In genomic region chr7:63875686-63876085, GRCm38 (mm10) we compare ENCODE assay signal across 31 mouse cellular contexts. TPM values are rescaled to one million over a fixed set of nuclear protein-coding genes. Genes with fewer than 3 reads are reported as not detected.
A peak's percentile ranks its signal among the peaks of the same experiment; 100 is the strongest.
DNase-seq lines count a peak whose midpoint lies in the region; ATAC-seq and TF ChIP-seq lines count a peak whose summit lies in the region.
"Had no signal": no experiment of that assay in that cellular context is flagged by ENCODE, and none has a peak within 500 bp of the region (broad histone marks: within the 10 kb centered on the region; RNA-seq: fewer than 3 reads in every experiment).

No protein-coding gene starts in this region.

- H3K27ac ChIP-seq in gastrocnemius, adult 2 months = peak overlapping the region; percentile 63
- H3K27ac ChIP-seq in kidney, adult 2 months (ENCODE audit: insufficient read depth, low read depth, low read length) = 0 out of 2 replicates have a peak overlapping the region, but pooled peaks have one; percentile 36
- no peak overlapping the region for H3K27ac ChIP-seq in kidney, embryonic 15.5 days
- H3K27ac ChIP-seq in lung, postnatal 0 days (ENCODE audit: low read length) = no peak overlapping the region
- H3K27ac ChIP-seq: embryonic facial prominence, embryonic 13.5 days; forebrain, embryonic 12.5 days; heart, embryonic 15.5 days; hindbrain, embryonic 10.5 days; intestine, embryonic 15.5 days; layer of hippocampus, adult 2 months; liver, embryonic 15.5 days; midbrain, embryonic 13.5 days had no signal

- TF ChIP-seq POLR2A in kidney, adult 2 months (IDR thresholded peaks at IDR 0.05; ENCODE audit: low read depth, low read length) = no peak

- DNase-seq in gastrocnemius, adult 2 months = no peak
- no peak for DNase-seq in gastrocnemius, postnatal 10 days
- DNase-seq in kidney, adult 2 months = peak; percentile 36
- no peak for DNase-seq in lung, postnatal 0 days (ENCODE audit: low spot score)
- DNase-seq in lung, postnatal 36 days = no peak
- DNase-seq in liver = no peak
- no peak for DNase-seq in cerebellum, adult 8-10 months
- DNase-seq: adrenal gland, adult 2 months; cerebellum, adult 18-20 months; cerebellum, postnatal 25 days; embryo, embryonic 11 days; kidney, postnatal 10 days; right cerebral cortex, postnatal 14 days; spleen, adult 18-20 months had no signal

- H3K27me3 ChIP-seq in kidney, adult 2 months (replicated peaks; ENCODE audit: control insufficient read depth, insufficient read depth, low read length) = no peaks in the 10 kb centered on the region
- H3K27me3 ChIP-seq in kidney, embryonic 15.5 days = no peaks in the 10 kb centered on the region
- H3K27me3 ChIP-seq in lung, postnatal 0 days (replicated peaks; ENCODE audit: insufficient read depth, low read length) = no peaks in the 10 kb centered on the region
- H3K27me3 ChIP-seq: embryonic facial prominence, embryonic 13.5 days; forebrain, embryonic 12.5 days; heart, embryonic 15.5 days; intestine, embryonic 15.5 days; midbrain, embryonic 13.5 days had no signal

- no peak for TF ChIP-seq EP300 in lung, postnatal 0 days (IDR thresholded peaks at IDR 0.05)

- no peaks in the 10 kb centered on the region for H3K9me3 ChIP-seq in kidney, embryonic 15.5 days (replicated peaks)
- H3K9me3 ChIP-seq in lung, postnatal 0 days (ENCODE audit: low read length) = no peaks in the 10 kb centered on the region
- H3K9me3 ChIP-seq: embryonic facial prominence, embryonic 13.5 days; forebrain, embryonic 12.5 days; heart, embryonic 15.5 days; hindbrain, embryonic 10.5 days; intestine, embryonic 15.5 days; liver, embryonic 15.5 days; megakaryocyte, embryonic 14.5 days; midbrain, embryonic 13.5 days had no signal

- H3K9ac ChIP-seq in kidney, embryonic 15.5 days = no peak overlapping the region
- no peak overlapping the region for H3K9ac ChIP-seq in lung, postnatal 0 days (replicated peaks; ENCODE audit: low read depth)
- H3K9ac ChIP-seq: embryonic facial prominence, embryonic 13.5 days; forebrain, embryonic 12.5 days; heart, embryonic 15.5 days; intestine, embryonic 15.5 days; liver, embryonic 15.5 days; midbrain, embryonic 13.5 days had no signal

- TF ChIP-seq CTCF in gastrocnemius, adult 2 months (IDR thresholded peaks at IDR 0.05) = no peak
- no peak for TF ChIP-seq CTCF in kidney, adult 2 months (conservative IDR thresholded peaks at IDR 0.05; ENCODE audit: insufficient read depth, insufficient read length, low read depth, low read length)
- TF ChIP-seq CTCF in lung, postnatal 0 days (IDR thresholded peaks at IDR 0.05) = no peak

- H3K4me1 ChIP-seq in kidney, adult 2 months (ENCODE audit: control insufficient read depth, insufficient read depth, low read length) = no peaks in the 10 kb centered on the region
- peaks cover 18% of the 10 kb centered on the region for H3K4me1 ChIP-seq in kidney, embryonic 15.5 days
- no peaks in the 10 kb centered on the region; the same call in 1 of the 2 replicates for H3K4me1 ChIP-seq in lung, postnatal 0 days (ENCODE audit: insufficient read depth, low read depth, low read length)
- H3K4me1 ChIP-seq: embryonic facial prominence, embryonic 13.5 days had no signal

- ATAC-seq in kidney, embryonic 15.5 days (replicated peaks; ENCODE audit: low FRiP score) = no peak
- ATAC-seq in lung, postnatal 0 days = peak; percentile 38; the same call in 1 of the 2 replicates
- ATAC-seq: hindbrain, embryonic 16.5 days; intestine, embryonic 15.5 days; midbrain, embryonic 13.5 days had no signal

- intact Hi-C loops in gastrocnemius, adult 2 months (cut with DNase I) = no loop called here

- H3K36me3 ChIP-seq in kidney, adult 2 months (ENCODE audit: control insufficient read depth, insufficient read depth, low read length) = no peaks in the 10 kb centered on the region
- no peaks in the 10 kb centered on the region for H3K36me3 ChIP-seq in kidney, embryonic 15.5 days
- no peaks in the 10 kb centered on the region for H3K36me3 ChIP-seq in lung, postnatal 0 days (ENCODE audit: insufficient read depth, low read length)
- H3K36me3 ChIP-seq: embryonic facial prominence, embryonic 13.5 days; forebrain, embryonic 12.5 days; heart, embryonic 15.5 days; hindbrain, embryonic 10.5 days; intestine, embryonic 15.5 days; liver, embryonic 15.5 days; midbrain, embryonic 13.5 days had no signal

- no peak overlapping the region for H3K4me2 ChIP-seq in kidney, embryonic 15.5 days
- no peak overlapping the region for H3K4me2 ChIP-seq in lung, postnatal 0 days (replicated peaks; ENCODE audit: low read depth, low read length)
- H3K4me2 ChIP-seq: embryonic facial prominence, embryonic 13.5 days; forebrain, embryonic 12.5 days; heart, embryonic 15.5 days; intestine, embryonic 15.5 days; liver, embryonic 15.5 days; midbrain, embryonic 13.5 days had no signal

- H3K4me3 ChIP-seq in gastrocnemius, adult 2 months = no peak overlapping the region
- no peak overlapping the region for H3K4me3 ChIP-seq in kidney, adult 2 months (ENCODE audit: insufficient read depth, low read depth, low read length)
- no peak overlapping the region for H3K4me3 ChIP-seq in kidney, embryonic 15.5 days (replicated peaks)
- no peak overlapping the region for H3K4me3 ChIP-seq in lung, postnatal 0 days (ENCODE audit: low read depth, low read length)
- H3K4me3 ChIP-seq: embryonic facial prominence, embryonic 13.5 days; erythroblast, embryonic 14.5 days; forebrain, embryonic 12.5 days; heart, embryonic 15.5 days; hindbrain, embryonic 10.5 days; intestine, embryonic 15.5 days; layer of hippocampus, adult 2 months; liver, embryonic 15.5 days; megakaryocyte, embryonic 14.5 days; midbrain, embryonic 13.5 days had no signal

RNA-seq across cellular contexts. Expression of gene E030018B13Rik, which starts 41.0 kb away (rescaled TPM):
- total RNA-seq in gastrocnemius, adult 2 months (2021) = under 1 TPM in 1 of 2 experiments, not detected in 1; 0.22 TPM
- not detected for total RNA-seq in gastrocnemius, postnatal 10 days (2021)
- not detected in 2 replicates for polyA plus RNA-seq in kidney, adult 2 months (2012; rRNA removed)
- polyA plus RNA-seq in kidney, embryonic 15.5 days (2015; fragmentation: Nextera tagmentation; extraction: Ambion mirVana) = 0.22 TPM in 1 of 2 replicates, not detected in the other
- 0.18 and 0.27 TPM in 2 replicates for polyA plus RNA-seq in lung, postnatal 0 days (2015; fragmentation: Nextera tagmentation; extraction: Ambion mirVana)
- total RNA-seq: adrenal gland, adult 2 months; gastrocnemius, postnatal 4 days; layer of hippocampus, adult 2 months; left cerebral cortex, postnatal 14 days had no signal
- polyA plus RNA-seq: adrenal gland, adult 2 months; embryonic facial prominence, embryonic 13.5 days; erythroblast, embryonic 14.5 days; forebrain, embryonic 12.5 days; hindbrain, embryonic 10.5 days; hindbrain, embryonic 16.5 days; intestine, embryonic 15.5 days; limb, embryonic 14.5 days; liver, embryonic 15.5 days; lung, embryonic 16.5 days; neural tube, embryonic 11.5 days had no signal

Comparison
In these comparisons a context has a peak if more than half of its experiments do, and no peak if none do; other contexts are left out.
1. H3K27ac ChIP-seq: peak in gastrocnemius, adult 2 months (single experiment) and kidney, adult 2 months (single experiment); none in kidney, embryonic 15.5 days (single experiment) and lung, postnatal 0 days (single experiment).